Comparison of ENCODE assay signal across 14 mouse cellular contexts in genomic region chr9:20443183-20443783, GRCm38 (mm10).
"Had no signal": no experiment of that assay in that cellular context is flagged by ENCODE, and none has a peak within 500 bp of the region (broad histone marks: within the 10 kb centered on the region; RNA-seq: fewer than 3 reads in every experiment).

No protein-coding gene starts in this region.

- H3K4me2 ChIP-seq: hindbrain, embryonic 13.5 days; liver, embryonic 15.5 days; lung, embryonic 15.5 days; neural tube, embryonic 15.5 days had no signal

- DNase-seq: lung, postnatal 14 days; midbrain, embryonic 14.5 days; right cerebral cortex, adult 18-20 months; right cerebral cortex, postnatal 25 days; thymus, postnatal 4 days had no signal

- H3K9ac ChIP-seq: hindbrain, embryonic 13.5 days; liver, embryonic 15.5 days; lung, embryonic 15.5 days; neural tube, embryonic 15.5 days had no signal

- H3K27ac ChIP-seq: hindbrain, embryonic 13.5 days; hindbrain, postnatal 0 days; kidney, postnatal 0 days; limb, embryonic 10.5 days; liver, embryonic 15.5 days; lung, embryonic 15.5 days; neural tube, embryonic 15.5 days; stomach, postnatal 0 days had no signal

- H3K27me3 ChIP-seq: hindbrain, embryonic 13.5 days; liver, embryonic 15.5 days; lung, embryonic 15.5 days; neural tube, embryonic 15.5 days had no signal

- H3K4me1 ChIP-seq: hindbrain, embryonic 13.5 days; limb, embryonic 10.5 days; liver, embryonic 15.5 days; lung, embryonic 15.5 days; neural tube, embryonic 15.5 days had no signal

- H3K9me3 ChIP-seq: limb, embryonic 10.5 days; liver, embryonic 15.5 days; neural tube, embryonic 15.5 days had no signal

- ATAC-seq: hindbrain, postnatal 0 days had no signal

- H3K4me3 ChIP-seq: hindbrain, embryonic 13.5 days; limb, embryonic 10.5 days; liver, embryonic 15.5 days; lung, embryonic 15.5 days; myocyte; neural tube, embryonic 15.5 days had no signal
